Mouse (Mus musculus) heart, postnatal 0 days (tissue): ENCODE data around the gene Gzmn. TPM values are rescaled to one million over a fixed set of nuclear protein-coding genes. Genes with fewer than 3 reads are reported as not detected.
A peak's percentile ranks its signal among the peaks of the same experiment; 100 is the strongest.
"Not testable (repeated sequence)": the region's sequence is repeated elsewhere in the genome, so short reads cannot be mapped to it uniquely, and the experiment has no call there.

Source experiments
- ATAC-seq: fragments of 200-750 bp; cut with Nextera tagmentation; 2 replicates; pipeline ENCODE4 v1.8.0; 2017; ENCODE audit warnings: low read depth, moderate number of reproducible peaks, moderate library complexity; ENCODE audit not compliant: insufficient read depth
- DNase-seq: peaks from one replicate; pipeline ENCODE4 v3.0.0-alpha.2; 2016; ENCODE audit warnings: low spot score
- H3K27ac ChIP-seq: fragments of 300-500 bp; sonication (generic); 2 replicates; pipeline ENCODE4 v1.5.1; 2014; ENCODE audit warnings: low read depth, mild to moderate bottlenecking
- H3K27me3 ChIP-seq: fragments of 300-500 bp; sonication (generic); 2 replicates; pipeline ENCODE4 v1.6.1; 2014; ENCODE audit warnings: low read length, mixed read lengths; ENCODE audit not compliant: control insufficient read depth, insufficient read depth
- H3K36me3 ChIP-seq: fragments of 300-500 bp; sonication (generic); replicated peaks from 2 replicates; pipeline ENCODE4 v1.6.1; 2014; ENCODE audit warnings: low read length, mixed read lengths; ENCODE audit not compliant: control insufficient read depth, insufficient read depth
- H3K4me1 ChIP-seq: fragments of 300-500 bp; sonication (generic); 2 replicates; pipeline ENCODE4 v1.6.1; 2014; ENCODE audit warnings: antibody characterized with exemption; ENCODE audit not compliant: control insufficient read depth, insufficient read depth
- H3K4me2 ChIP-seq: fragments of 300-500 bp; sonication (generic); 2 replicates; pipeline ENCODE4 v1.6.1; 2014; ENCODE audit warnings: low read depth, mild to moderate bottlenecking, low read length, moderate library complexity
- H3K4me3 ChIP-seq: fragments of 300-500 bp; sonication (generic); 2 replicates; pipeline ENCODE4 v1.5.1; 2014; ENCODE audit warnings: low read depth, low read length
- H3K9ac ChIP-seq: fragments of 300-500 bp; sonication (generic); replicated peaks from 2 replicates; pipeline ENCODE4 v1.6.1; 2014; ENCODE audit warnings: low read depth, low read length, mixed read lengths
- H3K9me3 ChIP-seq: fragments of 300-500 bp; sonication (generic); replicated peaks from 2 replicates; pipeline ENCODE4 v1.6.1; 2016; ENCODE audit warnings: low read length; ENCODE audit not compliant: control insufficient read depth
- CTCF ChIP-seq: IDR thresholded peaks from 2 replicates; pipeline ENCODE4 v1.5.1; 2016; ENCODE audit warnings: antibody characterized with exemption, control low read depth, low read depth
- EP300 ChIP-seq: IDR thresholded peaks from 2 replicates; pipeline ENCODE4 v1.6.1; 2016; ENCODE audit warnings: antibody characterized with exemption, low read depth
- WGBS: fragments of 180-500 bp; shearing (Covaris S2); extraction: QIAGEN DNeasy Blood & Tissue Kit; methylation state at CpG from one replicate; pipeline ENCODE4 v1.1.7; 2014; 5-methylcytosine and 5-hydroxymethylcytosine counted together
- polyA plus RNA-seq: library from polyadenylated mRNA; unstranded; fragments of >200 nt; fragmentation: Nextera tagmentation; extraction: Ambion mirVana; gene quantifications from 2 replicates; pipeline ENCODE4 v1.2.1, GENCODE M21; 2015
- total RNA-seq: library from RNA; depleted of rRNA; stranded (reverse); fragments of >200 nt; gene quantifications from 2 replicates; pipeline ENCODE4 v1.2.3, GENCODE M21; 2014; ENCODE audit warnings: low replicate concordance; rRNA removed

Gene Gzmn
- total and polyA plus RNA-seq, 2 experiments from 2014 or later, result not detected

GRCm38 (mm10) chr14:56155340-56155739, 19.1 kb downstream of the Gzmn start:
- 56% methylated on average over 2 of the region's 2 CpGs for WGBS
- no peaks in the 10 kb centered on the region for H3K36me3 ChIP-seq
- DNase-seq (no peak), ATAC-seq (no peak)
- peak; percentile 7; the same call in 1 of the 2 replicates for TF ChIP-seq CTCF
- no peak for TF ChIP-seq EP300
- no peak overlapping the region for H3K4me3 ChIP-seq
- no peaks in the 10 kb centered on the region for H3K4me1 ChIP-seq
- H3K27me3 ChIP-seq, result no peaks in the 10 kb centered on the region
- no peak overlapping the region for H3K9ac ChIP-seq
- H3K27ac ChIP-seq, result no peak overlapping the region
- no peaks in the 10 kb centered on the region for H3K9me3 ChIP-seq
- H3K4me2 ChIP-seq, result no peak overlapping the region

GRCm38 (mm10) chr14:56133675-56134074, 40.7 kb downstream of the Gzmn start:
- H3K27ac ChIP-seq, H3K27me3 ChIP-seq, DNase-seq, H3K4me3 ChIP-seq, ATAC-seq, H3K36me3 ChIP-seq, H3K9me3 ChIP-seq, H3K9ac ChIP-seq, H3K4me1 ChIP-seq, H3K4me2 ChIP-seq: not testable (repeated sequence)
- 65% methylated on average over 1 of the region's 1 CpGs for WGBS

GRCm38 (mm10) chr14:56132508-56132907, 41.9 kb downstream of the Gzmn start, which contains the start of gene Gzmd:
TSS of gene Gzmd (minus strand) at chr14:56132608.
- DNase-seq, H3K27me3 ChIP-seq, H3K27ac ChIP-seq, ATAC-seq, H3K4me3 ChIP-seq, H3K9me3 ChIP-seq, H3K4me2 ChIP-seq, H3K36me3 ChIP-seq, H3K4me1 ChIP-seq, H3K9ac ChIP-seq: not testable (repeated sequence)
- WGBS, result 62% methylated on average over 2 of the region's 2 CpGs

- H3K9me3 ChIP-seq, result no peaks in the 10 kb centered on the region
- H3K4me3 ChIP-seq, result no peak overlapping the region
- H3K4me2 ChIP-seq, result no peak overlapping the region
- no peak for TF ChIP-seq EP300
- peak; percentile 17; the same call in 1 of the 2 replicates for TF ChIP-seq CTCF
- ATAC-seq (no peak), DNase-seq (no peak)
- H3K4me1 ChIP-seq, result no peaks in the 10 kb centered on the region
- 41% methylated on average over 3 of the region's 3 CpGs for WGBS
- no peaks in the 10 kb centered on the region for H3K36me3 ChIP-seq
- H3K27me3 ChIP-seq, result no peaks in the 10 kb centered on the region
- no peak overlapping the region for H3K9ac ChIP-seq
- H3K27ac ChIP-seq, result no peak overlapping the region
Measured at GRCm38 (mm10) chr14:56128341-56128740, 46.1 kb downstream of the Gzmn start.

- H3K4me2 ChIP-seq, result no peak overlapping the region
- ATAC-seq (no peak), DNase-seq (no peak)
- no peaks in the 10 kb centered on the region for H3K4me1 ChIP-seq
- H3K27me3 ChIP-seq, result no peaks in the 10 kb centered on the region
- H3K9ac ChIP-seq, result no peak overlapping the region
- 81% methylated on average over 3 of the region's 3 CpGs for WGBS
- TF ChIP-seq EP300 (no peak), CTCF (no peak)
- H3K36me3 ChIP-seq, result no peaks in the 10 kb centered on the region
- no peaks in the 10 kb centered on the region for H3K9me3 ChIP-seq
- no peak overlapping the region for H3K27ac ChIP-seq
- no peak overlapping the region for H3K4me3 ChIP-seq
Measured at GRCm38 (mm10) chr14:56123516-56123915, 50.9 kb downstream of the Gzmn start.

GRCm38 (mm10) chr14:56120525-56120924, 53.9 kb downstream of the Gzmn start, which contains the start of gene Gzme:
TSS of gene Gzme (minus strand) at chr14:56120625.
- Histone ChIP-seq H3K9ac (no peak within 1 kb of the TSS), H3K4me1 (no peaks in the 10 kb centered on the region), H3K27ac (no peak within 1 kb of the TSS), H3K4me2 (no peak within 1 kb of the TSS), H3K9me3 (no peaks in the 10 kb centered on the region), H3K36me3 (no peaks in the 10 kb centered on the region), H3K4me3 (no peak within 1 kb of the TSS), H3K27me3 (no peaks in the 10 kb centered on the region)
- TF ChIP-seq EP300 (no peak), CTCF (no peak)
- ATAC-seq (no peak), DNase-seq (no peak)

Other genes starting within 250 kb of the Gzmn start
- gene Cma1, start 229.9 kb downstream of the Gzmn start, total RNA-seq, result 1.6 and 4.4 TPM in 2 replicates
- 22.1 and 24.1 TPM in 2 replicates for gene Cma1, start 229.9 kb downstream of the Gzmn start, polyA plus RNA-seq
- not detected in 2 replicates for gene Cma2, start 223.6 kb downstream of the Gzmn start, total RNA-seq
- gene Cma2, start 223.6 kb downstream of the Gzmn start, polyA plus RNA-seq, result not detected in 2 replicates
- gene Mcpt1, start 156.6 kb downstream of the Gzmn start, total RNA-seq, result not detected in 2 replicates
- not detected in 2 replicates for gene Mcpt1, start 156.6 kb downstream of the Gzmn start, polyA plus RNA-seq
- gene Mcpt9, start 144.1 kb downstream of the Gzmn start, total RNA-seq, result not detected in 2 replicates
- gene Mcpt9, start 144.1 kb downstream of the Gzmn start, polyA plus RNA-seq, result not detected in 2 replicates
- gene Mcpt2, start 132.6 kb downstream of the Gzmn start, total RNA-seq, result not detected in 2 replicates
- gene Mcpt2, start 132.6 kb downstream of the Gzmn start, polyA plus RNA-seq, result not detected in 2 replicates
- gene Mcpt4, start 112.3 kb downstream of the Gzmn start, total RNA-seq, result 0.12 TPM in 1 of 2 replicates, not detected in the other
- gene Mcpt4, start 112.3 kb downstream of the Gzmn start, polyA plus RNA-seq, result 1.8 and 2.3 TPM in 2 replicates
- not detected in 2 replicates for gene Mcpt8, start 89.3 kb downstream of the Gzmn start, total RNA-seq
- gene Mcpt8, start 89.3 kb downstream of the Gzmn start, polyA plus RNA-seq, result 0.22 and 0.38 TPM in 2 replicates
- not detected in 2 replicates for gene Ctsg, start 72.0 kb downstream of the Gzmn start, total RNA-seq
- 0.15 and 0.23 TPM in 2 replicates for gene Ctsg, start 72.0 kb downstream of the Gzmn start, polyA plus RNA-seq
- gene Gzme, start 54.0 kb downstream of the Gzmn start, total RNA-seq, result not detected in 2 replicates
- gene Gzme, start 54.0 kb downstream of the Gzmn start, polyA plus RNA-seq, result not detected in 2 replicates
- gene Gzmd, start 42.0 kb downstream of the Gzmn start, total RNA-seq, result not detected in 2 replicates
- not detected in 2 replicates for gene Gzmd, start 42.0 kb downstream of the Gzmn start, polyA plus RNA-seq
- not detected in 2 replicates for gene Gzmg, start 15.0 kb downstream of the Gzmn start, total RNA-seq
- gene Gzmg, start 15.0 kb downstream of the Gzmn start, polyA plus RNA-seq, result not detected in 2 replicates
- not detected in 2 replicates for gene Gzmf, start 36.8 kb upstream of the Gzmn start, total RNA-seq
- not detected in 2 replicates for gene Gzmf, start 36.8 kb upstream of the Gzmn start, polyA plus RNA-seq
- gene Gzmc, start 60.1 kb upstream of the Gzmn start, total RNA-seq, result not detected in 2 replicates
- not detected in 2 replicates for gene Gzmc, start 60.1 kb upstream of the Gzmn start, polyA plus RNA-seq
- gene Gzmb, start 87.7 kb upstream of the Gzmn start, total RNA-seq, result not detected in 2 replicates
- gene Gzmb, start 87.7 kb upstream of the Gzmn start, polyA plus RNA-seq, result not detected in 2 replicates
- gene Atp12a, start 190.5 kb upstream of the Gzmn start, total RNA-seq, result not detected in 2 replicates
- not detected in 2 replicates for gene Atp12a, start 190.5 kb upstream of the Gzmn start, polyA plus RNA-seq
- 2.1 TPM in 1 of 2 replicates, not detected in the other for gene Rnf17, start 228.0 kb upstream of the Gzmn start, total RNA-seq
- 1.0 and 1.2 TPM in 2 replicates for gene Rnf17, start 228.0 kb upstream of the Gzmn start, polyA plus RNA-seq